32 mouse cellular contexts compared by ENCODE assay signal in genomic region chr6:77199375-77199774, GRCm38 (mm10). TPM values are rescaled to one million over a fixed set of nuclear protein-coding genes. Genes with fewer than 3 reads are reported as not detected.
DNase-seq lines count a peak whose midpoint lies in the region; ATAC-seq lines count a peak whose summit lies in the region.
"Had no signal": no experiment of that assay in that cellular context is flagged by ENCODE, and none has a peak within 500 bp of the region (broad histone marks: within the 10 kb centered on the region; RNA-seq: fewer than 3 reads in every experiment).

No protein-coding gene starts in this region.

- DNase-seq in hindbrain, embryonic 10.5 days (ENCODE audit: low spot score) = peak; percentile 30
- DNase-seq in hindbrain, embryonic 14.5 days (ENCODE audit: low spot score) = no peak
- peak; percentile 87 for DNase-seq in midbrain, embryonic 11.5 days (ENCODE audit: low spot score, missing footprints)
- DNase-seq in midbrain, embryonic 14.5 days = no peak
- DNase-seq in R1 (ENCODE audit: low read depth, low spot score) = peak; percentile 16
- DNase-seq in embryo, embryonic 11 days = peak; percentile 23
- DNase-seq in gastrocnemius, adult 18-20 months (ENCODE audit: low spot score) = no peak
- no peak for DNase-seq in Muller cell, postnatal 12 days (ENCODE audit: inconsistent ontology term)
- DNase-seq: adrenal gland, postnatal 14 days; cerebellum, adult 11 months; cerebellum, adult 2 months; cerebellum, adult 9-11 months; cerebellum, postnatal 25 days; forebrain, postnatal 0 days; gastrocnemius, postnatal 25 days; heart, adult 18-20 months; heart, postnatal 14 days; heart, postnatal 4 days; kidney, adult 2 months had no signal

- no peaks in the 10 kb centered on the region for H3K9me3 ChIP-seq in hindbrain, embryonic 10.5 days
- H3K9me3 ChIP-seq in hindbrain, embryonic 14.5 days (ENCODE audit: control insufficient read depth, low read length) = no peaks in the 10 kb centered on the region
- no peaks in the 10 kb centered on the region for H3K9me3 ChIP-seq in midbrain, embryonic 11.5 days (ENCODE audit: control insufficient read depth, low read length)
- H3K9me3 ChIP-seq in midbrain, embryonic 14.5 days (ENCODE audit: control insufficient read depth, low read length) = no peaks in the 10 kb centered on the region
- H3K9me3 ChIP-seq: embryonic facial prominence, embryonic 10.5 days; embryonic facial prominence, embryonic 13.5 days; forebrain, embryonic 12.5 days; heart, embryonic 12.5 days; heart, embryonic 15.5 days; hindbrain, embryonic 13.5 days had no signal

- peak overlapping the region; percentile 35; the same call in 1 of the 2 replicates for H3K27ac ChIP-seq in hindbrain, embryonic 10.5 days
- no peak overlapping the region for H3K27ac ChIP-seq in hindbrain, embryonic 14.5 days
- H3K27ac ChIP-seq in midbrain, embryonic 11.5 days (ENCODE audit: low read depth, low read length) = no peak overlapping the region; the same call in 1 of the 2 replicates
- no peak overlapping the region for H3K27ac ChIP-seq in midbrain, embryonic 14.5 days (replicated peaks; ENCODE audit: low read depth, low read length)
- H3K27ac ChIP-seq: embryonic facial prominence, embryonic 10.5 days; embryonic facial prominence, embryonic 13.5 days; forebrain, embryonic 12.5 days; heart, embryonic 15.5 days; hindbrain, embryonic 13.5 days had no signal

- H3K4me2 ChIP-seq in hindbrain, embryonic 14.5 days (replicated peaks) = no peak overlapping the region
- no peak overlapping the region for H3K4me2 ChIP-seq in midbrain, embryonic 11.5 days
- no peak overlapping the region for H3K4me2 ChIP-seq in midbrain, embryonic 14.5 days (ENCODE audit: low read length)
- H3K4me2 ChIP-seq: embryonic facial prominence, embryonic 13.5 days; forebrain, embryonic 12.5 days; heart, embryonic 12.5 days; heart, embryonic 15.5 days; hindbrain, embryonic 13.5 days had no signal

- no peak for ATAC-seq in hindbrain, embryonic 14.5 days (ENCODE audit: low FRiP score)
- ATAC-seq in midbrain, embryonic 11.5 days (ENCODE audit: low FRiP score) = peak; percentile 82
- ATAC-seq in midbrain, embryonic 14.5 days (ENCODE audit: low FRiP score, low TSS enrichment) = no peak
- ATAC-seq: CD4-positive, CD25-positive, alpha-beta regulatory T cell, adult 4 months; forebrain, postnatal 0 days; intestine, postnatal 0 days had no signal

- H3K9ac ChIP-seq in hindbrain, embryonic 14.5 days = no peak overlapping the region
- no peak overlapping the region for H3K9ac ChIP-seq in midbrain, embryonic 11.5 days (ENCODE audit: low read length)
- H3K9ac ChIP-seq in midbrain, embryonic 14.5 days (replicated peaks; ENCODE audit: low read length) = no peak overlapping the region
- H3K9ac ChIP-seq: embryonic facial prominence, embryonic 13.5 days; forebrain, embryonic 12.5 days; forebrain, postnatal 0 days; heart, embryonic 12.5 days; heart, embryonic 15.5 days; hindbrain, embryonic 13.5 days had no signal

- WGBS in hindbrain, embryonic 10.5 days = 38% methylated on average over 2 of the region's 2 CpGs
- 12% methylated on average over 2 of the region's 2 CpGs for WGBS in hindbrain, embryonic 14.5 days
- 24% methylated on average over 2 of the region's 2 CpGs for WGBS in midbrain, embryonic 11.5 days
- 9% methylated on average over 2 of the region's 2 CpGs for WGBS in midbrain, embryonic 14.5 days

- no peak overlapping the region for H3K4me3 ChIP-seq in hindbrain, embryonic 10.5 days
- no peak overlapping the region for H3K4me3 ChIP-seq in hindbrain, embryonic 14.5 days (replicated peaks; ENCODE audit: low read length)
- no peak overlapping the region for H3K4me3 ChIP-seq in midbrain, embryonic 11.5 days (ENCODE audit: low read depth, low read length)
- no peak overlapping the region for H3K4me3 ChIP-seq in midbrain, embryonic 14.5 days (replicated peaks; ENCODE audit: low read depth, low read length)
- H3K4me3 ChIP-seq: embryonic facial prominence, embryonic 10.5 days; embryonic facial prominence, embryonic 13.5 days; erythroblast, embryonic 14.5 days; forebrain, embryonic 12.5 days; heart, embryonic 12.5 days; heart, embryonic 15.5 days; hindbrain, embryonic 13.5 days had no signal

- peaks cover 20% of the 10 kb centered on the region for H3K4me1 ChIP-seq in hindbrain, embryonic 10.5 days (replicated peaks)
- H3K4me1 ChIP-seq in hindbrain, embryonic 14.5 days (replicated peaks; ENCODE audit: control insufficient read depth, insufficient read depth, low read length) = no peaks in the 10 kb centered on the region
- H3K4me1 ChIP-seq in midbrain, embryonic 11.5 days (ENCODE audit: control insufficient read depth, insufficient read depth, low read length) = peaks cover 8% of the 10 kb centered on the region; the same call in 1 of the 2 replicates
- H3K4me1 ChIP-seq in midbrain, embryonic 14.5 days (ENCODE audit: control insufficient read depth, insufficient read depth, low read length) = peaks cover 3% of the 10 kb centered on the region; the same call in 1 of the 2 replicates
- H3K4me1 ChIP-seq: embryonic facial prominence, embryonic 13.5 days; heart, embryonic 15.5 days had no signal

- no peaks in the 10 kb centered on the region for H3K27me3 ChIP-seq in hindbrain, embryonic 10.5 days (ENCODE audit: insufficient read depth, poor library complexity, severe bottlenecking)
- no peaks in the 10 kb centered on the region for H3K27me3 ChIP-seq in hindbrain, embryonic 14.5 days (ENCODE audit: control insufficient read depth, insufficient read depth, low read length)
- no peaks in the 10 kb centered on the region for H3K27me3 ChIP-seq in midbrain, embryonic 11.5 days (ENCODE audit: control insufficient read depth, insufficient read depth, low read length)
- H3K27me3 ChIP-seq in midbrain, embryonic 14.5 days (ENCODE audit: control insufficient read depth, insufficient read depth, low read length) = no peaks in the 10 kb centered on the region
- H3K27me3 ChIP-seq: embryonic facial prominence, embryonic 13.5 days; forebrain, embryonic 12.5 days; heart, embryonic 12.5 days; heart, embryonic 15.5 days; hindbrain, embryonic 13.5 days had no signal

- no peaks in the 10 kb centered on the region for H3K36me3 ChIP-seq in hindbrain, embryonic 10.5 days
- H3K36me3 ChIP-seq in hindbrain, embryonic 14.5 days (replicated peaks; ENCODE audit: control insufficient read depth, insufficient read depth) = no peaks in the 10 kb centered on the region
- no peaks in the 10 kb centered on the region for H3K36me3 ChIP-seq in midbrain, embryonic 11.5 days (ENCODE audit: control insufficient read depth, insufficient read depth, low read length)
- no peaks in the 10 kb centered on the region for H3K36me3 ChIP-seq in midbrain, embryonic 14.5 days (ENCODE audit: control insufficient read depth, insufficient read depth, low read length)
- H3K36me3 ChIP-seq: embryonic facial prominence, embryonic 10.5 days; embryonic facial prominence, embryonic 13.5 days; forebrain, embryonic 12.5 days; G1E; heart, embryonic 12.5 days; heart, embryonic 15.5 days; hindbrain, embryonic 13.5 days had no signal

RNA-seq across cellular contexts. Expression of gene Lrrtm1, which starts 43.1 kb away (rescaled TPM):
- polyA plus RNA-seq in hindbrain, embryonic 10.5 days (2016; fragmentation: Nextera tagmentation; extraction: Ambion mirVana) = 8.9 and 11.6 TPM in 2 replicates
- polyA plus RNA-seq in hindbrain, embryonic 14.5 days (2014; fragmentation: Nextera tagmentation; extraction: Ambion mirVana) = 41.6 and 47.2 TPM in 2 replicates
- polyA plus RNA-seq in midbrain, embryonic 11.5 days (2014; fragmentation: Nextera tagmentation; extraction: Ambion mirVana) = 7.9 and 8.8 TPM in 2 replicates
- 37.4 and 41.7 TPM in 2 replicates for polyA plus RNA-seq in midbrain, embryonic 14.5 days (2014; fragmentation: Nextera tagmentation; extraction: Ambion mirVana)
- not detected for total RNA-seq in gastrocnemius, adult 18-20 months (2021)
- total RNA-seq: common myeloid progenitor, adult 5-6 weeks; G1E; gastrocnemius, adult 8-10 months; gastrocnemius, postnatal 25 days; heart, adult 18-20 months had no signal
- polyA plus RNA-seq: C2C12; CD4-positive, CD25-positive, alpha-beta regulatory T cell, adult 4 months; erythroblast, embryonic 14.5 days; G1E had no signal

Comparison
In these comparisons a context has a peak if more than half of its experiments do, and no peak if none do; other contexts are left out.
1. DNase-seq: peak in hindbrain, embryonic 10.5 days (single experiment), midbrain, embryonic 11.5 days (single experiment), R1 (single experiment) and embryo, embryonic 11 days (single experiment); none in hindbrain, embryonic 14.5 days (single experiment), midbrain, embryonic 14.5 days (single experiment), gastrocnemius, adult 18-20 months (single experiment) and Muller cell, postnatal 12 days (single experiment).